Mouse (Mus musculus): ENCODE data around the gene Spata19.

GRCm38 (mm10) chr9:27369108-27369507 lies 27.5 kb upstream of the Spata19 start:
- TF ChIP-seq NRF1 (IDR thresholded peaks at IDR 0.05; ENCODE audit: low read depth, low read length) = no peak
- TF ChIP-seq TCF12 (IDR thresholded peaks at IDR 0.05; ENCODE audit: low read depth, low read length) = no peak
- no peak for TF ChIP-seq CTCF (conservative IDR thresholded peaks at IDR 0.05 in 1 of 2, IDR thresholded peaks at IDR 0.05 in 1 of 2; ENCODE audit: low read depth in 2 of 2, low read length in 2 of 2)
- TF ChIP-seq POLR2AphosphoS2 (IDR thresholded peaks at IDR 0.05; ENCODE audit: low read depth, low read length) = no peak
- no peak for TF ChIP-seq ZC3H11A (IDR thresholded peaks at IDR 0.05; ENCODE audit: low read depth, low read length)
- TF ChIP-seq ZKSCAN1 (IDR thresholded peaks at IDR 0.05; ENCODE audit: borderline replicate concordance, low read depth, low read length) = no peak
- no peak for TF ChIP-seq POLR2A (IDR thresholded peaks at IDR 0.05; ENCODE audit: low read depth, low read length)
- TF ChIP-seq HCFC1 (IDR thresholded peaks at IDR 0.05; ENCODE audit: low read depth, low read length) = no peak
- no peak for TF ChIP-seq ZMIZ1 (IDR thresholded peaks at IDR 0.05; ENCODE audit: low read depth, low read length)
- TF ChIP-seq RAD21 (IDR thresholded peaks at IDR 0.05; ENCODE audit: low read depth, low read length) = no peak
- TF ChIP-seq CHD2 (IDR thresholded peaks at IDR 0.05; ENCODE audit: low read length) = no peak
- no peak for TF ChIP-seq IRF4 (IDR thresholded peaks at IDR 0.05; ENCODE audit: low read depth, low read length)
- TF ChIP-seq RCOR1 (conservative IDR thresholded peaks at IDR 0.05; ENCODE audit: low read depth, low read length) = no peak
